In genomic region chr19:21271741-21272654, GRCm38 (mm10) we compare ENCODE assay signal across 8 mouse cellular contexts. TPM values are rescaled to one million over a fixed set of nuclear protein-coding genes. Genes with fewer than 3 reads are reported as not detected.
DNase-seq lines count a peak whose midpoint lies in the region; ATAC-seq and TF ChIP-seq lines count a peak whose summit lies in the region.

Gene Zfand5 (plus strand): TSS chr19:21272278.

- ATAC-seq in CD4-positive, CD25-positive, alpha-beta regulatory T cell, adult 4 months, result peak; percentile 72
- peak; percentile 91 for ATAC-seq in heart, embryonic 15.5 days (replicated peaks; ENCODE audit: insufficient number of reproducible peaks, insufficient read depth, low FRiP score, low read depth)
- peak; percentile 86 for ATAC-seq in liver, embryonic 14.5 days (ENCODE audit: insufficient read depth)
- ATAC-seq in neural tube, embryonic 11.5 days (ENCODE audit: insufficient read depth, low FRiP score, low TSS enrichment), result peak; percentile 96
- ATAC-seq in stomach, postnatal 0 days (ENCODE audit: low FRiP score, low TSS enrichment), result peak; percentile 95

- no peaks in the 10 kb centered on the region for H3K9me3 ChIP-seq in forebrain, embryonic 10.5 days
- no peaks in the 10 kb centered on the region for H3K9me3 ChIP-seq in heart, embryonic 15.5 days (replicated peaks)
- no peaks in the 10 kb centered on the region for H3K9me3 ChIP-seq in liver, embryonic 14.5 days (ENCODE audit: control insufficient read depth, low read length)
- H3K9me3 ChIP-seq in neural tube, embryonic 11.5 days (ENCODE audit: control insufficient read depth, low read length), result no peaks in the 10 kb centered on the region
- no peaks in the 10 kb centered on the region for H3K9me3 ChIP-seq in stomach, postnatal 0 days (ENCODE audit: control insufficient read depth, low read length)

- peaks cover 8% of the 10 kb centered on the region for H3K36me3 ChIP-seq in forebrain, embryonic 10.5 days (replicated peaks)
- peaks cover 6% of the 10 kb centered on the region for H3K36me3 ChIP-seq in heart, embryonic 15.5 days
- H3K36me3 ChIP-seq in liver, embryonic 14.5 days (replicated peaks; ENCODE audit: control insufficient read depth, insufficient read depth, low read depth), result peaks cover 8% of the 10 kb centered on the region
- H3K36me3 ChIP-seq in neural tube, embryonic 11.5 days (ENCODE audit: control insufficient read depth, insufficient read depth, low read length), result no peaks in the 10 kb centered on the region
- no peaks in the 10 kb centered on the region for H3K36me3 ChIP-seq in stomach, postnatal 0 days (ENCODE audit: control insufficient read depth, insufficient read depth, low read length)

- H3K4me1 ChIP-seq in forebrain, embryonic 10.5 days, result peaks cover 26% of the 10 kb centered on the region
- peaks cover 18% of the 10 kb centered on the region for H3K4me1 ChIP-seq in heart, embryonic 15.5 days (replicated peaks)
- peaks cover 0 to 5% of the 10 kb centered on the region in 2 experiments; a peak in 2 of 4 replicates for H3K4me1 ChIP-seq in liver, embryonic 14.5 days (replicated peaks; ENCODE audit: control insufficient read depth in 2 of 2, insufficient read depth in 2 of 2, low read length in 1 of 2)
- H3K4me1 ChIP-seq in neural tube, embryonic 11.5 days (ENCODE audit: control insufficient read depth, insufficient read depth, low read length), result peaks cover 7% of the 10 kb centered on the region
- H3K4me1 ChIP-seq in stomach, postnatal 0 days (replicated peaks; ENCODE audit: control insufficient read depth, insufficient read depth), result peaks cover 3% of the 10 kb centered on the region; the same call in 1 of the 2 replicates

- TF ChIP-seq CTCF in liver, embryonic 14.5 days (IDR thresholded peaks at IDR 0.05; ENCODE audit: low read depth), result no peak
- peak; percentile 17; the same call in 1 of the 2 replicates for TF ChIP-seq CTCF in stomach, postnatal 0 days (IDR thresholded peaks at IDR 0.05; ENCODE audit: low read depth)

- peak within 1 kb of the TSS; percentile 99 for H3K27ac ChIP-seq in forebrain, embryonic 10.5 days
- peak within 1 kb of the TSS; percentile 100 for H3K27ac ChIP-seq in heart, embryonic 15.5 days
- peak within 1 kb of the TSS; percentile 84 for H3K27ac ChIP-seq in liver, embryonic 14.5 days
- H3K27ac ChIP-seq in neural tube, embryonic 11.5 days (ENCODE audit: low read depth, low read length), result peak within 1 kb of the TSS; percentile 100
- peak within 1 kb of the TSS; percentile 100 for H3K27ac ChIP-seq in stomach, postnatal 0 days (replicated peaks)

- TF ChIP-seq EP300 in liver, embryonic 14.5 days (IDR thresholded peaks at IDR 0.05; ENCODE audit: low read depth), result no peak
- no peak for TF ChIP-seq EP300 in stomach, postnatal 0 days (optimal IDR thresholded peaks at IDR 0.05)

- H3K4me3 ChIP-seq in forebrain, embryonic 10.5 days, result peak within 1 kb of the TSS; percentile 90
- H3K4me3 ChIP-seq in heart, embryonic 15.5 days, result peak within 1 kb of the TSS; percentile 90
- H3K4me3 ChIP-seq in liver, embryonic 14.5 days (ENCODE audit: insufficient read depth in 1 of 2, low read depth in 2 of 2, low read length in 2 of 2), result peak within 1 kb of the TSS; percentile 90 to 91
- H3K4me3 ChIP-seq in neural tube, embryonic 11.5 days (ENCODE audit: low read depth, low read length), result peak within 1 kb of the TSS; percentile 96
- H3K4me3 ChIP-seq in stomach, postnatal 0 days (ENCODE audit: low read depth, low read length), result peak within 1 kb of the TSS; percentile 97

- H3K9ac ChIP-seq in heart, embryonic 15.5 days, result peak within 1 kb of the TSS; percentile 100
- H3K9ac ChIP-seq in liver, embryonic 14.5 days (replicated peaks), result peak within 1 kb of the TSS; percentile 97
- peak within 1 kb of the TSS; percentile 100 for H3K9ac ChIP-seq in neural tube, embryonic 11.5 days (ENCODE audit: low read length)
- H3K9ac ChIP-seq in stomach, postnatal 0 days (ENCODE audit: low read length), result peak within 1 kb of the TSS; percentile 100

- under 1% methylated on average over 118 of the region's 118 CpGs for WGBS in forebrain, embryonic 10.5 days
- WGBS in heart, embryonic 15.5 days, result under 1% methylated on average over 109 of the region's 118 CpGs
- WGBS in liver, embryonic 14.5 days (ENCODE audit: insufficient replicate concordance), result under 1% methylated on average over 117 of the region's 118 CpGs
- WGBS in neural tube, embryonic 11.5 days, result under 1% methylated on average over 97 of the region's 118 CpGs
- under 1% methylated on average over 74 of the region's 118 CpGs for WGBS in stomach, postnatal 0 days

- no peaks in the 10 kb centered on the region for H3K27me3 ChIP-seq in forebrain, embryonic 10.5 days (ENCODE audit: poor library complexity, severe bottlenecking)
- no peaks in the 10 kb centered on the region for H3K27me3 ChIP-seq in heart, embryonic 15.5 days
- no peaks in the 10 kb centered on the region for H3K27me3 ChIP-seq in liver, embryonic 14.5 days (ENCODE audit: control insufficient read depth, insufficient read depth, low read length)
- H3K27me3 ChIP-seq in neural tube, embryonic 11.5 days (ENCODE audit: control insufficient read depth, insufficient read depth, low read length), result no peaks in the 10 kb centered on the region
- H3K27me3 ChIP-seq in stomach, postnatal 0 days (ENCODE audit: control insufficient read depth, insufficient read depth, low read length), result no peaks in the 10 kb centered on the region

- H3K4me2 ChIP-seq in heart, embryonic 15.5 days, result peak within 1 kb of the TSS; percentile 70
- peak within 1 kb of the TSS; percentile 85 for H3K4me2 ChIP-seq in liver, embryonic 14.5 days (ENCODE audit: low read depth)
- H3K4me2 ChIP-seq in neural tube, embryonic 11.5 days (ENCODE audit: low read depth), result peak within 1 kb of the TSS; percentile 51
- peak within 1 kb of the TSS; percentile 75 for H3K4me2 ChIP-seq in stomach, postnatal 0 days (replicated peaks; ENCODE audit: low read depth)

- peak; percentile 92 for DNase-seq in c-Kit-negative CD71-positive TER-119-positive erythroid progenitor cells, embryonic 14.5 days (ENCODE audit: low read depth, low spot score)
- DNase-seq in forebrain, embryonic 10.5 days (ENCODE audit: extremely low spot score, low spot score), result peak; percentile 93
- peak; percentile 99 to 100 for DNase-seq in kidney, postnatal 25 days
- peak; percentile 85 to 90 (median 89) for DNase-seq in liver, embryonic 14.5 days (ENCODE audit: low read depth in 3 of 3, low spot score in 3 of 3)
- peak; percentile 99 for DNase-seq in neural tube, embryonic 11.5 days (ENCODE audit: low spot score)
- DNase-seq in stomach, postnatal 0 days (ENCODE audit: low spot score), result peak; percentile 99

RNA-seq across cellular contexts. Expression of gene Zfand5, which starts in this region (rescaled TPM):
- polyA plus RNA-seq in CD4-positive, CD25-positive, alpha-beta regulatory T cell, adult 4 months (2017; shearing (Covaris generic)), result 10 to 100 TPM; 12.1 to 14.8 TPM
- polyA plus RNA-seq in forebrain, embryonic 10.5 days (2016; fragmentation: Nextera tagmentation; extraction: Ambion mirVana), result 78.8 and 85.0 TPM in 2 replicates
- 89.3 and 96.6 TPM in 2 replicates for polyA plus RNA-seq in heart, embryonic 15.5 days (2015; fragmentation: Nextera tagmentation; extraction: Ambion mirVana)
- 7.3 and 16.5 TPM in 2 replicates for polyA plus RNA-seq in liver, embryonic 14.5 days (2012; rRNA removed)
- polyA plus RNA-seq in liver, embryonic 14.5 days (2014; fragmentation: Nextera tagmentation; extraction: Ambion mirVana), result 36.4 and 37.4 TPM in 2 replicates
- 186 and 199 TPM in 2 replicates for polyA plus RNA-seq in neural tube, embryonic 11.5 days (2014; fragmentation: Nextera tagmentation; extraction: Ambion mirVana)
- polyA plus RNA-seq in stomach, postnatal 0 days (2015; fragmentation: Nextera tagmentation; extraction: Ambion mirVana), result 82.5 and 93.5 TPM in 2 replicates

Comparison
In these comparisons a context has a peak if more than half of its experiments do, and no peak if none do; other contexts are left out.
1. Peak in every context shown above with its lines: DNase-seq, ATAC-seq, H3K4me3 ChIP-seq and H3K27ac ChIP-seq.